Mouse (Mus musculus) CD4-positive naive resting alpha-beta T cell, adult 57 days (primary cell): ENCODE results near the gene Nf1. TPM values are rescaled to one million over a fixed set of nuclear protein-coding genes. Genes with fewer than 3 reads are reported as not detected.

Experiments used
- total RNA-seq: library from RNA; stranded (reverse); gene quantifications from one replicate; pipeline ENCODE4 v1.2.4, GENCODE M21; 2023

Gene Nf1
- total RNA-seq, result 27.1 TPM

DNA sequence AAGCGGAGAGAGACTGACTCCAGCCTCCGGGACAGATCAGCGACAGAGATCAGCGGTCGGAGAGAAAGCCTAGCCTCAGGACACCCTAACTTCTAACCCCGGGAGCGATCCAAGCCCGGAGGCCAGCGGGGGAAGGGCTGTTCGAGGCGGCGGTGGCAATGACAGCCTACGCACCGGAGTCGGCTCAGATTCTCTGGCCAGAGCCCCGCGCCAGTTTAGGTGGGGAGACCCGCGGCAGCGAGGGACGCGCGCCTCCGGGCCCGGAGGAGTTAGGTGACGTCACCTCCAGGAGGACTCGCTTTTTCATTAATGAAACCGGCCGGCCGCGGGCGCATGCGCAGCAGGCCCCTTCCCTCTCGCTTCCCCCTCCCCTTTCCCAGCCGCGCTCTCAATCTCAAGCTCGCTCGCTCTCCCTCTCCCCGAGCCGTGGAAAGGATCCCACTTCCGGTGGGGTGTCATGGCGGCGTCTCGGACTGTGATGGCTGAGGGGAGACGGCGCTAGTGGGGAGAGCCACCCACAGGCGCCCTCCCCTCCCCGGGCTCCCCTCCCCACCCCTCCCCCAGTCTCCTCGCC, at the start of gene Nf1:
Gene Nf1 (plus strand): TSS at position 460 of the 574 bp plus-strand sequence.

GRCm38 (mm10) chr11:79296856-79297491, 42.5 kb upstream of the Nf1 start, which contains the start of gene Gm9964:
Gm9964 (minus strand) TSS chr11:79296906.

DNA sequence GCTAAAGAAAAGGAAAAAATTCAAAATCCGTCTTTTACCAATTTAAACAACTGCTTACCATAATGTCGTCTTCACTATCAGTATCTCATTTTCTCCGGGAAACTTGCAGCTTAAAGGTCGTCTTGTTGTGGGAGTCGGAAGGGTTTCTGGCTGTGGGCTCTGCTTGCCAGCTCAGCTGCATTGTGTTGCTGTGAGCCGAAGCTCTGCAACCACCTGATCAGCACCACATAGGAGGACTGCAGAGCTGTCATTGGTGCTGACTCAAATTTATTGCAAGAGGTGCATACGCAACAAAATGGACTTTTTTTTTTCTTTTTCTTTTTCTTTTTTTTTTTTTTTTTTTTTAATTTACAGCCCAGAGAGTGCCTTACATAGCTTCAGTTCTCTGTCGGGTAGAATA, 164.4 kb downstream of the Nf1 start, which contains the start of gene Omg:
Gene Omg (minus strand): TSS at position 240 of the 400 bp plus-strand sequence.

DNA sequence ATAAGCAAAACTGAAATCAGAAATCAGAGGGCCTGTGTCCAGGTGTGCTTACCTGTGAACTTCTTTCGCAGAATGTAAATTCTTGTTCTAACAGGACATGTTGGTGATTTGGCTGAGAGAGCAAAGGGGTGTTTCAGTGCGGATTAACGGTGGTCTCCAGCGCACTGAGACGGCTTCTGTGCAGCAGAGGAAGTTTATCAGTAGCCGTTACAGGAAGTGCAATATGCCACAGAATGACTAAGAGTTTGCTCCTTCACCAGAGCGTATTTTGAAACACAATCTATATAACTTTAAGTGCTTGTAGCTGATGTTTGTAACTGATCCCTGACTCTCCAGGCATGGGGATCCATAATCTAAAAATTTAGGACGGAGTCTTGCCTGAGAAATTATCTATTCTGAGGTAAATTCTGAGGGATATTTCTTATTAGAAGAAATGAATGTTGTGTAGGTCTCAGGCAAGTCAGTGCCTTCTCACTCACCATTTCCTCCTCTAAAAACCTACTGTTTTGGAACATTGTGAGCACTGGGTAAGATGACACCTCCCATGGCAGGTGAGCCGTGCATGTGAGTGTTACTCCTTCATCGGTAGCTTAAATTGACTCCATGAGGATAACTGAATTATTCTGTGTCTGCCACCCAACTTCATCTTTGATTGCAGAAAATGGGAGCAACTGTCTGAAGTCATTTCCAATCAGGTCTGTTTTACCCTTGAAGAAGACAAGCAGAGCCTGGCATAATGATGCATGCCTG, 184.2 kb downstream of the Nf1 start, which contains the start of gene Evi2b:
Gene Evi2b (minus strand): TSS at position 203 of the 750 bp plus-strand sequence.

GRCm38 (mm10) chr11:79530333-79530761, 190.9 kb downstream of the Nf1 start, which contains the start of the genes Evi2 and Evi2a:
Evi2 (minus strand) TSS chr11:79530589.
Evi2a (minus strand) TSS chr11:79530609.

GRCm38 (mm10) chr11:79590664-79591590, 251.4 kb downstream of the Nf1 start, which contains the start of gene Rab11fip4:
Rab11fip4 (plus strand) TSS chr11:79591212.

Other genes starting within 250 kb of the Nf1 start
- 18.3 TPM for gene Ksr1, start 193.3 kb upstream of the Nf1 start, total RNA-seq
- 128 TPM for gene Wsb1, start 85.0 kb upstream of the Nf1 start, total RNA-seq
- gene Gm9964, start 42.8 kb upstream of the Nf1 start, total RNA-seq, result 2.6 TPM
- gene Omg, start 164.4 kb downstream of the Nf1 start, total RNA-seq, result not detected
- gene Evi2b, start 184.1 kb downstream of the Nf1 start, total RNA-seq, result 69.1 TPM
- gene Evi2, start 190.9 kb downstream of the Nf1 start, total RNA-seq, result 4.7 TPM
- gene Evi2a, start 190.9 kb downstream of the Nf1 start, total RNA-seq, result 21.0 TPM